In genomic region chr9:28481261-28481660, GRCm38 (mm10) we compare ENCODE assay signal across 22 mouse cellular contexts.
DNase-seq lines count a peak whose midpoint lies in the region; ATAC-seq lines count a peak whose summit lies in the region.
"Had no signal": no experiment of that assay in that cellular context is flagged by ENCODE, and none has a peak within 500 bp of the region (broad histone marks: within the 10 kb centered on the region; RNA-seq: fewer than 3 reads in every experiment).

No protein-coding gene starts in this region.

- no peaks in the 10 kb centered on the region for H3K36me3 ChIP-seq in heart, embryonic 10.5 days
- no peaks in the 10 kb centered on the region for H3K36me3 ChIP-seq in embryonic facial prominence, embryonic 11.5 days (replicated peaks; ENCODE audit: control insufficient read depth, insufficient read depth, low read depth, low read length)
- H3K36me3 ChIP-seq in embryonic facial prominence, embryonic 15.5 days, result no peaks in the 10 kb centered on the region
- H3K36me3 ChIP-seq: heart, embryonic 15.5 days; hindbrain, embryonic 15.5 days had no signal

- H3K9ac ChIP-seq in embryonic facial prominence, embryonic 11.5 days (replicated peaks; ENCODE audit: low read length), result no peak overlapping the region
- no peak overlapping the region for H3K9ac ChIP-seq in embryonic facial prominence, embryonic 15.5 days
- H3K9ac ChIP-seq: forebrain, embryonic 13.5 days; forebrain, postnatal 0 days; heart, embryonic 15.5 days; hindbrain, embryonic 15.5 days had no signal

- DNase-seq in heart, embryonic 10.5 days (ENCODE audit: low spot score), result peak; percentile 9
- no peak for DNase-seq in heart, postnatal 36 days
- DNase-seq in embryonic facial prominence, embryonic 11.5 days (ENCODE audit: low spot score), result peak; percentile 74
- DNase-seq in gastrocnemius, postnatal 14 days, result no peak
- no peak for DNase-seq in lung, postnatal 25 days (ENCODE audit: low spot score)
- DNase-seq: adrenal gland, postnatal 10 days; cerebellum, adult 11 months; cerebellum, adult 8-10 months; cerebellum, postnatal 14 days; forebrain, postnatal 0 days; gastrocnemius, adult 2 months; gastrocnemius, postnatal 36 days; heart, adult 18-20 months; heart, postnatal 14 days; kidney, adult 2 months had no signal

- no peak overlapping the region for H3K4me3 ChIP-seq in heart, embryonic 10.5 days
- H3K4me3 ChIP-seq in embryonic facial prominence, embryonic 11.5 days (ENCODE audit: low read depth, low read length), result no peak overlapping the region
- no peak overlapping the region for H3K4me3 ChIP-seq in embryonic facial prominence, embryonic 15.5 days (replicated peaks)
- H3K4me3 ChIP-seq: forebrain, embryonic 13.5 days; gastrocnemius, adult 2 months; heart, embryonic 15.5 days; hindbrain, embryonic 15.5 days had no signal

- WGBS in heart, embryonic 10.5 days, result 90% methylated on average over 4 of the region's 4 CpGs
- 44% methylated on average over 4 of the region's 4 CpGs for WGBS in embryonic facial prominence, embryonic 11.5 days
- WGBS in embryonic facial prominence, embryonic 15.5 days, result 25% methylated on average over 4 of the region's 4 CpGs

- ATAC-seq in embryonic facial prominence, embryonic 11.5 days (replicated peaks; ENCODE audit: insufficient number of reproducible peaks, low FRiP score, low TSS enrichment, low read depth), result peak; percentile 39; the same call in 1 of the 2 replicates
- ATAC-seq in embryonic facial prominence, embryonic 15.5 days (ENCODE audit: insufficient number of reproducible peaks, low FRiP score, low TSS enrichment, low read depth), result peak; percentile 47; the same call in 1 of the 2 replicates
- ATAC-seq: forebrain, embryonic 13.5 days; forebrain, postnatal 0 days; intestine, embryonic 16.5 days had no signal

- H3K27ac ChIP-seq in heart, embryonic 10.5 days, result no peak overlapping the region
- H3K27ac ChIP-seq in embryonic facial prominence, embryonic 11.5 days (replicated peaks; ENCODE audit: low read depth, low read length), result no peak overlapping the region
- peak overlapping the region; percentile 40 for H3K27ac ChIP-seq in embryonic facial prominence, embryonic 15.5 days (replicated peaks)
- H3K27ac ChIP-seq: forebrain, embryonic 13.5 days; gastrocnemius, adult 2 months; heart, embryonic 15.5 days; hindbrain, embryonic 15.5 days had no signal

- H3K4me2 ChIP-seq in embryonic facial prominence, embryonic 11.5 days (ENCODE audit: low read depth, low read length), result no peak overlapping the region
- H3K4me2 ChIP-seq in embryonic facial prominence, embryonic 15.5 days (replicated peaks), result no peak overlapping the region
- H3K4me2 ChIP-seq: forebrain, embryonic 13.5 days; heart, embryonic 11.5 days; heart, embryonic 15.5 days; hindbrain, embryonic 15.5 days had no signal

- H3K27me3 ChIP-seq in heart, embryonic 10.5 days (ENCODE audit: insufficient read depth, poor library complexity, severe bottlenecking), result no peaks in the 10 kb centered on the region
- H3K27me3 ChIP-seq in embryonic facial prominence, embryonic 11.5 days (ENCODE audit: control insufficient read depth, insufficient read depth, low read length), result no peaks in the 10 kb centered on the region
- H3K27me3 ChIP-seq in embryonic facial prominence, embryonic 15.5 days, result no peaks in the 10 kb centered on the region
- H3K27me3 ChIP-seq: CH12.LX; forebrain, embryonic 13.5 days; heart, embryonic 15.5 days; hindbrain, embryonic 15.5 days had no signal

- no peaks in the 10 kb centered on the region for H3K9me3 ChIP-seq in heart, embryonic 10.5 days
- H3K9me3 ChIP-seq in embryonic facial prominence, embryonic 11.5 days (replicated peaks; ENCODE audit: control insufficient read depth, low read length), result no peaks in the 10 kb centered on the region
- no peaks in the 10 kb centered on the region for H3K9me3 ChIP-seq in embryonic facial prominence, embryonic 15.5 days (replicated peaks)
- H3K9me3 ChIP-seq: forebrain, embryonic 13.5 days; heart, embryonic 15.5 days; hindbrain, embryonic 15.5 days had no signal

- intact Hi-C loops in heart, postnatal 36 days (cut with DNase I), result no loop called here
- intact Hi-C loops in gastrocnemius, postnatal 14 days (cut with DNase I; ENCODE audit: low total_unique reads), result no loop called here

- no peaks in the 10 kb centered on the region for H3K4me1 ChIP-seq in heart, embryonic 10.5 days
- no peaks in the 10 kb centered on the region for H3K4me1 ChIP-seq in embryonic facial prominence, embryonic 11.5 days (ENCODE audit: control insufficient read depth, insufficient read depth, low read length)
- 0 out of 2 replicates have a peak, but pooled peaks cover 3% of the 10 kb centered on the region for H3K4me1 ChIP-seq in embryonic facial prominence, embryonic 15.5 days
- H3K4me1 ChIP-seq: forebrain, embryonic 13.5 days; heart, embryonic 15.5 days; hindbrain, embryonic 15.5 days had no signal

Comparison
In these comparisons a context has a peak if more than half of its experiments do, and no peak if none do; other contexts are left out.
1. DNase-seq: peak in heart, embryonic 10.5 days (single experiment) and embryonic facial prominence, embryonic 11.5 days (single experiment); none in heart, postnatal 36 days (0 of 2), gastrocnemius, postnatal 14 days (single experiment) and lung, postnatal 25 days (single experiment).